Mouse (Mus musculus): ENCODE measurements at regions not wholly inside any gene's neighbourhood (a gene's known extent, or its start where the extent isn't known, plus 50 kb on each side); places are given as distances from the start of the nearest gene placed in this dataset.
A peak's percentile ranks its signal among the peaks of the same experiment; 100 is the strongest.

GRCm38 (mm10) chr8:126742081-126742480, 148.3 kb upstream of the Irf2bp2 start:
- no peak for DNase-seq (ENCODE audit: low spot score in 2 of 2)

- no peak for DNase-seq (ENCODE audit: low spot score in 2 of 2)
These were observed 147.2 kb upstream of the Irf2bp2 start for GRCm38 (mm10) chr8:126741031-126741430.

- DNase-seq (ENCODE audit: low spot score in 2 of 2) = no peak
These were observed 146.0 kb upstream of the Irf2bp2 start for GRCm38 (mm10) chr8:126739768-126740167.

GRCm38 (mm10) chr8:126737032-126737431, 143.2 kb upstream of the Irf2bp2 start:
- no peak for DNase-seq (ENCODE audit: low spot score in 2 of 2)

GRCm38 (mm10) chr8:126736441-126736962, 142.7 kb upstream of the Irf2bp2 start:
- peak; percentile 47 to 59 for DNase-seq (ENCODE audit: low spot score in 2 of 2)

GRCm38 (mm10) chr8:126735488-126736440, 142.0 kb upstream of the Irf2bp2 start:
- DNase-seq (ENCODE audit: low spot score in 2 of 2) = peak; percentile 74 to 80

- DNase-seq (ENCODE audit: low spot score in 2 of 2) = no peak
These were observed 141.1 kb upstream of the Irf2bp2 start for GRCm38 (mm10) chr8:126734743-126735487.

GRCm38 (mm10) chr8:126733779-126734178, 140.0 kb upstream of the Irf2bp2 start:
- no peak for DNase-seq (ENCODE audit: low spot score in 2 of 2)

- no peak for DNase-seq (ENCODE audit: low spot score in 2 of 2)
These were observed 139.5 kb upstream of the Irf2bp2 start for GRCm38 (mm10) chr8:126733307-126733706.

GRCm38 (mm10) chr8:126730017-126730631, 136.3 kb upstream of the Irf2bp2 start:
- DNase-seq (ENCODE audit: low spot score in 2 of 2) = no peak

GRCm38 (mm10) chr8:126728987-126729632, 135.3 kb upstream of the Irf2bp2 start:
- DNase-seq (ENCODE audit: low spot score in 2 of 2) = no peak

GRCm38 (mm10) chr8:126728135-126728534, 134.3 kb upstream of the Irf2bp2 start:
- DNase-seq (ENCODE audit: low spot score in 2 of 2) = no peak

- no peak for DNase-seq (ENCODE audit: low spot score in 2 of 2)
These were observed 133.3 kb upstream of the Irf2bp2 start for GRCm38 (mm10) chr8:126727068-126727467.

GRCm38 (mm10) chr8:126723259-126724122, 129.7 kb upstream of the Irf2bp2 start:
- DNase-seq (ENCODE audit: low spot score in 2 of 2) = no peak

- DNase-seq (ENCODE audit: low spot score in 2 of 2) = peak; percentile 30 to 48
These were observed 127.8 kb upstream of the Irf2bp2 start for GRCm38 (mm10) chr8:126721621-126722020.

- DNase-seq (ENCODE audit: low spot score in 2 of 2) = no peak
These were observed 126.8 kb upstream of the Irf2bp2 start for GRCm38 (mm10) chr8:126720473-126721145.

GRCm38 (mm10) chr8:126719748-126720147, 126.0 kb upstream of the Irf2bp2 start:
- no peak for DNase-seq (ENCODE audit: low spot score in 2 of 2)

GRCm38 (mm10) chr8:126717652-126718155, 123.9 kb upstream of the Irf2bp2 start:
- DNase-seq (ENCODE audit: low spot score in 2 of 2) = no peak

- DNase-seq (ENCODE audit: low spot score in 2 of 2) = no peak
These were observed 121.9 kb upstream of the Irf2bp2 start for GRCm38 (mm10) chr8:126715666-126716065.
